12 mouse cellular contexts compared by ENCODE assay signal in the genomic region with DNA sequence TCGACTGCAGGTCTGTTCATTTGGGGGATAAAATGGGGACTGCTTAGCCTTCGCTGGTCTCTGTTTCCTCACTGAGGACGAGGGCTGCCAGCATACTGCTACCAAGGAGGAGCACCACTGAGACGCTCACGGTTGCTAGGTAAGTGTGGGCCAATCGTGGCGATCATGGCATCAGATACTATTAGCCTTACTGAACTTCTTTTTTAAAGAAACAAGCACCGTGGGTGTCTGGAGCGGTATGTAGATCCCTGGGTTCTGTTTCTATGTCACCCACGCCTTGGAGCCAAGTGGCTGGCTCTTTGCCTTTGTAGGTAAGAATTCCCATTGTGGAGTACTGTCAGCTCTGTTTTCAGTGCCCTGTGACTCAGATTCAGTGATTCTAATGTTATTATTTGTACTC.
A peak's percentile ranks its signal among the peaks of the same experiment; 100 is the strongest.
DNase-seq lines count a peak whose midpoint lies in the region; ATAC-seq and TF ChIP-seq lines count a peak whose summit lies in the region.
"Had no signal": no experiment of that assay in that cellular context is flagged by ENCODE, and none has a peak within 500 bp of the region (broad histone marks: within the 10 kb centered on the region; RNA-seq: fewer than 3 reads in every experiment).

No protein-coding gene starts in this region.

- H3K36me3 ChIP-seq in forebrain, postnatal 0 days (ENCODE audit: insufficient read depth): no peaks in the 10 kb centered on the region
- no peaks in the 10 kb centered on the region for H3K36me3 ChIP-seq in forebrain, embryonic 10.5 days (replicated peaks)
- H3K36me3 ChIP-seq in heart, postnatal 0 days (replicated peaks; ENCODE audit: control insufficient read depth, insufficient read depth, low read length): no peaks in the 10 kb centered on the region
- no peaks in the 10 kb centered on the region for H3K36me3 ChIP-seq in midbrain, embryonic 11.5 days (ENCODE audit: control insufficient read depth, insufficient read depth, low read length)
- no peaks in the 10 kb centered on the region for H3K36me3 ChIP-seq in midbrain, embryonic 13.5 days
- no peaks in the 10 kb centered on the region for H3K36me3 ChIP-seq in limb, embryonic 13.5 days

- ATAC-seq in forebrain, postnatal 0 days: 0 out of 2 replicates have a peak, but pooled peaks have one; percentile 32
- ATAC-seq in heart, postnatal 0 days (ENCODE audit: insufficient read depth, low read depth): no peak
- no peak for ATAC-seq in midbrain, embryonic 11.5 days (ENCODE audit: low FRiP score)
- no peak for ATAC-seq in midbrain, embryonic 13.5 days
- no peak for ATAC-seq in limb, embryonic 13.5 days (ENCODE audit: low FRiP score, low read depth)

- no peak overlapping the region for H3K9ac ChIP-seq in forebrain, postnatal 0 days
- no peak overlapping the region for H3K9ac ChIP-seq in heart, postnatal 0 days (replicated peaks; ENCODE audit: low read depth, low read length)
- no peak overlapping the region for H3K9ac ChIP-seq in midbrain, embryonic 11.5 days (ENCODE audit: low read length)
- no peak overlapping the region for H3K9ac ChIP-seq in midbrain, embryonic 13.5 days (replicated peaks)
- no peak overlapping the region for H3K9ac ChIP-seq in limb, embryonic 13.5 days
- H3K9ac ChIP-seq: lung, embryonic 14.5 days had no signal

- no peak overlapping the region for H3K4me2 ChIP-seq in forebrain, postnatal 0 days (ENCODE audit: low read depth)
- H3K4me2 ChIP-seq in heart, postnatal 0 days (ENCODE audit: low read depth, low read length): peak overlapping the region; percentile 32; the same call in 1 of the 2 replicates
- no peak overlapping the region for H3K4me2 ChIP-seq in midbrain, embryonic 11.5 days
- H3K4me2 ChIP-seq in midbrain, embryonic 13.5 days (replicated peaks): no peak overlapping the region
- H3K4me2 ChIP-seq in limb, embryonic 13.5 days (replicated peaks): peak overlapping the region; percentile 22; the same call in 1 of the 2 replicates
- H3K4me2 ChIP-seq: lung, embryonic 14.5 days had no signal

- no peaks in the 10 kb centered on the region for H3K27me3 ChIP-seq in forebrain, postnatal 0 days (ENCODE audit: insufficient read depth, low read length)
- H3K27me3 ChIP-seq in forebrain, embryonic 10.5 days (ENCODE audit: poor library complexity, severe bottlenecking): no peaks in the 10 kb centered on the region
- no peaks in the 10 kb centered on the region for H3K27me3 ChIP-seq in heart, postnatal 0 days (ENCODE audit: control insufficient read depth, insufficient read depth, low read length)
- no peaks in the 10 kb centered on the region for H3K27me3 ChIP-seq in midbrain, embryonic 11.5 days (ENCODE audit: control insufficient read depth, insufficient read depth, low read length)
- H3K27me3 ChIP-seq in midbrain, embryonic 13.5 days: no peaks in the 10 kb centered on the region
- no peaks in the 10 kb centered on the region for H3K27me3 ChIP-seq in limb, embryonic 13.5 days

- no peak for TF ChIP-seq EP300 in heart, postnatal 0 days (IDR thresholded peaks at IDR 0.05; ENCODE audit: low read depth)

- DNase-seq in forebrain, postnatal 0 days: no peak
- DNase-seq in forebrain, embryonic 10.5 days (ENCODE audit: extremely low spot score, low spot score): no peak
- no peak for DNase-seq in heart, postnatal 0 days (ENCODE audit: low spot score)
- no peak for DNase-seq in heart, adult 8-10 months (ENCODE audit: low spot score)
- peak; percentile 51 for DNase-seq in midbrain, embryonic 11.5 days (ENCODE audit: low spot score, missing footprints)
- DNase-seq in spleen, adult 18-20 months: no peak
- DNase-seq: cerebellum, adult 2 months; gastrocnemius, postnatal 36 days; kidney, adult 9 months; lung, embryonic 14.5 days had no signal

- H3K4me1 ChIP-seq in forebrain, postnatal 0 days (ENCODE audit: insufficient read depth): no peaks in the 10 kb centered on the region
- peaks cover 6% of the 10 kb centered on the region; the same call in 1 of the 2 replicates for H3K4me1 ChIP-seq in forebrain, embryonic 10.5 days
- no peaks in the 10 kb centered on the region for H3K4me1 ChIP-seq in heart, postnatal 0 days (ENCODE audit: control insufficient read depth, insufficient read depth)
- no peaks in the 10 kb centered on the region for H3K4me1 ChIP-seq in midbrain, embryonic 11.5 days (ENCODE audit: control insufficient read depth, insufficient read depth, low read length)
- H3K4me1 ChIP-seq in midbrain, embryonic 13.5 days (replicated peaks): no peaks in the 10 kb centered on the region
- H3K4me1 ChIP-seq in limb, embryonic 13.5 days: peaks cover 26% of the 10 kb centered on the region

- no peak overlapping the region for H3K4me3 ChIP-seq in forebrain, postnatal 0 days (ENCODE audit: low read depth, low read length)
- no peak overlapping the region for H3K4me3 ChIP-seq in forebrain, embryonic 10.5 days
- no peak overlapping the region for H3K4me3 ChIP-seq in heart, postnatal 0 days (ENCODE audit: low read depth, low read length)
- H3K4me3 ChIP-seq in midbrain, embryonic 11.5 days (ENCODE audit: low read depth, low read length): no peak overlapping the region
- no peak overlapping the region for H3K4me3 ChIP-seq in midbrain, embryonic 13.5 days (replicated peaks)
- no peak overlapping the region for H3K4me3 ChIP-seq in limb, embryonic 13.5 days

- no peaks in the 10 kb centered on the region for H3K9me3 ChIP-seq in forebrain, postnatal 0 days (ENCODE audit: low read length)
- H3K9me3 ChIP-seq in forebrain, embryonic 10.5 days: no peaks in the 10 kb centered on the region
- no peaks in the 10 kb centered on the region for H3K9me3 ChIP-seq in heart, postnatal 0 days (replicated peaks; ENCODE audit: control insufficient read depth, low read length)
- H3K9me3 ChIP-seq in midbrain, embryonic 11.5 days (ENCODE audit: control insufficient read depth, low read length): no peaks in the 10 kb centered on the region
- H3K9me3 ChIP-seq in midbrain, embryonic 13.5 days: no peaks in the 10 kb centered on the region
- no peaks in the 10 kb centered on the region for H3K9me3 ChIP-seq in limb, embryonic 13.5 days

- TF ChIP-seq CTCF in forebrain, postnatal 0 days (IDR thresholded peaks at IDR 0.05; ENCODE audit: low read depth): no peak
- TF ChIP-seq CTCF in heart, postnatal 0 days (IDR thresholded peaks at IDR 0.05; ENCODE audit: low read depth): no peak

- 45% methylated on average over 10 of the region's 10 CpGs for WGBS in forebrain, postnatal 0 days
- WGBS in forebrain, embryonic 10.5 days: 59% methylated on average over 10 of the region's 10 CpGs
- 29% methylated on average over 10 of the region's 10 CpGs for WGBS in heart, postnatal 0 days
- WGBS in midbrain, embryonic 11.5 days: 54% methylated on average over 10 of the region's 10 CpGs
- 49% methylated on average over 10 of the region's 10 CpGs for WGBS in midbrain, embryonic 13.5 days
- 48% methylated on average over 10 of the region's 10 CpGs for WGBS in limb, embryonic 13.5 days

- H3K27ac ChIP-seq in forebrain, postnatal 0 days (ENCODE audit: low read depth, low read length): no peak overlapping the region
- H3K27ac ChIP-seq in forebrain, embryonic 10.5 days: no peak overlapping the region
- H3K27ac ChIP-seq in heart, postnatal 0 days (ENCODE audit: low read depth): no peak overlapping the region
- no peak overlapping the region for H3K27ac ChIP-seq in midbrain, embryonic 11.5 days (ENCODE audit: low read depth, low read length)
- H3K27ac ChIP-seq in midbrain, embryonic 13.5 days: no peak overlapping the region
- no peak overlapping the region for H3K27ac ChIP-seq in limb, embryonic 13.5 days

Comparison
In these comparisons a context has a peak if more than half of its experiments do, and no peak if none do; other contexts are left out.
1. H3K4me2 ChIP-seq: peak in heart, postnatal 0 days (single experiment) and limb, embryonic 13.5 days (single experiment); none in forebrain, postnatal 0 days (single experiment), midbrain, embryonic 11.5 days (single experiment) and midbrain, embryonic 13.5 days (single experiment).